Mouse (Mus musculus) urinary bladder, postnatal 0 days (tissue): Measurements from ENCODE around the gene Gm13696. TPM values are rescaled to one million over a fixed set of nuclear protein-coding genes. Genes with fewer than 3 reads are reported as not detected.

Source experiments
- polyA plus RNA-seq: library from polyadenylated mRNA; unstranded; fragments of >200 nt; fragmentation: Nextera tagmentation; extraction: Ambion mirVana; gene quantifications from 2 replicates; pipeline ENCODE4 v1.2.1, GENCODE M21; 2015

The Gm13696 gene
- polyA plus RNA-seq = not detected in 2 replicates

GRCm38 (mm10) chr2:83972823-83973222, at the start of gene Gm13696:
Gene Gm13696, plus strand, starts transcription at chr2:83973123.

GRCm38 (mm10) chr2:83940931-83941361, 32.0 kb upstream of the Gm13696 start, which contains the start of gene Zswim2:
Gene Zswim2, minus strand, starts transcription at chr2:83941228.

GRCm38 (mm10) chr2:83955393-83955792, 17.5 kb upstream of the Gm13696 start, which contains the start of gene Gm13698:
Gene Gm13698, plus strand, starts transcription at chr2:83955693.

GRCm38 (mm10) chr2:83961203-83961602, 11.7 kb upstream of the Gm13696 start, which contains the start of gene Gm13693:
Gene Gm13693, plus strand, starts transcription at chr2:83961503.

DNA sequence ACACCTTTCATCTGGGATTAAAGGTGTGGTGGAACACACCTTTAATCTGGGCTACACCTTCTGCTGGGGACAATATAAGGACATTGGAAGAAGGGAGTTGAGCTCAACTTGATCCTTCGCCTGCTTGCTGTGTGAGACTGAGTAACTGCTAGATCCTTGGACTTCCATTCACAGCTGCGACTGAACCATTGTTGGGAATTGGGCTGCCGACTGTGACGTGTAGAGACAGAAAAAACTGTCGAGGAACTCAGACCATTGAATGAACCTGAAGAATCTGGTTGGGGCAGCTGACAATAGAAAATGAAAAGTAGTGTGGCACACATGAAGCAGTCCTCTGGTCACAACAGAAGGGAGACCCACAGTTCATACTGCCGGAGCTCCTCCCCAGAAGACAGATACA, 5.9 kb upstream of the Gm13696 start, which contains the start of gene Gm13695:
Gm13695 (plus strand) TSS at position 301 of the 400 bp plus-strand sequence.

GRCm38 (mm10) chr2:83978633-83979032, 5.7 kb downstream of the Gm13696 start, which contains the start of gene Gm13694:
Gene Gm13694, plus strand, starts transcription at chr2:83978933.

DNA sequence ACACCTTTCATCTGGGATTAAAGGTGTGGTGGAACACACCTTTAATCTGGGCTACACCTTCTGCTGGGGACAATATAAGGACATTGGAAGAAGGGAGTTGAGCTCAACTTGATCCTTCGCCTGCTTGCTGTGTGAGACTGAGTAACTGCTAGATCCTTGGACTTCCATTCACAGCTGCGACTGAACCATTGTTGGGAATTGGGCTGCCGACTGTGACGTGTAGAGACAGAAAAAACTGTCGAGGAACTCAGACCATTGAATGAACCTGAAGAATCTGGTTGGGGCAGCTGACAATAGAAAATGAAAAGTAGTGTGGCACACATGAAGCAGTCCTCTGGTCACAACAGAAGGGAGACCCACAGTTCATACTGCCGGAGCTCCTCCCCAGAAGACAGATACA, 11.5 kb downstream of the Gm13696 start, which contains the start of gene Gm13697:
Gm13697 (plus strand) TSS at position 301 of the 400 bp plus-strand sequence.

DNA sequence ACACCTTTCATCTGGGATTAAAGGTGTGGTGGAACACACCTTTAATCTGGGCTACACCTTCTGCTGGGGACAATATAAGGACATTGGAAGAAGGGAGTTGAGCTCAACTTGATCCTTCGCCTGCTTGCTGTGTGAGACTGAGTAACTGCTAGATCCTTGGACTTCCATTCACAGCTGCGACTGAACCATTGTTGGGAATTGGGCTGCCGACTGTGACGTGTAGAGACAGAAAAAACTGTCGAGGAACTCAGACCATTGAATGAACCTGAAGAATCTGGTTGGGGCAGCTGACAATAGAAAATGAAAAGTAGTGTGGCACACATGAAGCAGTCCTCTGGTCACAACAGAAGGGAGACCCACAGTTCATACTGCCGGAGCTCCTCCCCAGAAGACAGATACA, 17.3 kb downstream of the Gm13696 start, which contains the start of gene Gm13691:
Gm13691 (plus strand) TSS at position 301 of the 400 bp plus-strand sequence.

Other genes starting within 250 kb of the Gm13696 start
- gene Itgav, start 248.7 kb upstream of the Gm13696 start, polyA plus RNA-seq = 85.5 and 107 TPM in 2 replicates
- gene Fam171b, start 160.5 kb upstream of the Gm13696 start, polyA plus RNA-seq = 1.9 and 2.7 TPM in 2 replicates
- gene Zswim2, start 31.9 kb upstream of the Gm13696 start, polyA plus RNA-seq = not detected in 2 replicates
- gene Gm13698, start 17.4 kb upstream of the Gm13696 start, polyA plus RNA-seq = not detected in 2 replicates
- not detected in 2 replicates for gene Gm13693, start 11.6 kb upstream of the Gm13696 start, polyA plus RNA-seq
- not detected in 2 replicates for gene Gm13695, start 5.8 kb upstream of the Gm13696 start, polyA plus RNA-seq
- gene Gm13694, start 5.8 kb downstream of the Gm13696 start, polyA plus RNA-seq = not detected in 2 replicates
- not detected in 2 replicates for gene Gm13697, start 11.6 kb downstream of the Gm13696 start, polyA plus RNA-seq
- gene Gm13691, start 17.4 kb downstream of the Gm13696 start, polyA plus RNA-seq = not detected in 2 replicates